23 mouse cellular contexts compared by ENCODE assay signal in the genomic region with DNA sequence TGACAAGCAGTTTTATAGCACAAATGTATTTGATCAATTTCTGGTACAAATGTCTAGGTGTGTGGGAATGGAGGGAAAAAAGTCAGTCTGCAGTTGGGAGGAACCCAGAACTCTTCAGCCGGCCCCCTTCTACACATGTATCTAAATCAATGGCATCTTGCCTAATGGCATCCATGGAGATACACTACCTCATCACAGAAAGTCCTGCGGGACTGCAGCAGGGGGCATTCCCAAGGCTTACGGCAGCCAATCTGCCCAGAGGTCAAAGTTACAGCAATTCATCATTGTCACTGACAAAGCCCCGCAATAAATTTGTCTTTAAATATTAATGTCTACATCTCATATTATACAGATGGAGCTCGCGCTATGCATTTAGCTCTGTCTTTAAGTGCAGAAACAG.
A peak's percentile ranks its signal among the peaks of the same experiment; 100 is the strongest.
DNase-seq lines count a peak whose midpoint lies in the region; ATAC-seq and TF ChIP-seq lines count a peak whose summit lies in the region.
"Had no signal": no experiment of that assay in that cellular context is flagged by ENCODE, and none has a peak within 500 bp of the region (broad histone marks: within the 10 kb centered on the region; RNA-seq: fewer than 3 reads in every experiment).

No protein-coding gene starts in this region.

- no peak overlapping the region for H3K27ac ChIP-seq in neural tube, embryonic 11.5 days (ENCODE audit: low read depth, low read length)
- H3K27ac ChIP-seq in hindbrain, embryonic 11.5 days (ENCODE audit: low read depth, low read length), result no peak overlapping the region
- no peak overlapping the region for H3K27ac ChIP-seq in hindbrain, postnatal 0 days
- H3K27ac ChIP-seq in limb, embryonic 10.5 days, result no peak overlapping the region
- H3K27ac ChIP-seq: embryonic facial prominence, embryonic 13.5 days; forebrain, embryonic 13.5 days; gastrocnemius, adult 2 months; hindbrain, embryonic 15.5 days; kidney, postnatal 0 days; limb, embryonic 13.5 days; liver, embryonic 12.5 days; midbrain, embryonic 13.5 days; stomach, postnatal 0 days had no signal

- H3K27me3 ChIP-seq in neural tube, embryonic 11.5 days (ENCODE audit: control insufficient read depth, insufficient read depth, low read length), result no peaks in the 10 kb centered on the region
- H3K27me3 ChIP-seq in hindbrain, embryonic 11.5 days (ENCODE audit: control insufficient read depth, insufficient read depth, low read length), result no peaks in the 10 kb centered on the region
- H3K27me3 ChIP-seq in hindbrain, postnatal 0 days (ENCODE audit: insufficient read depth, low read length), result no peaks in the 10 kb centered on the region
- H3K27me3 ChIP-seq in limb, embryonic 10.5 days (ENCODE audit: low read depth, poor library complexity, severe bottlenecking), result no peaks in the 10 kb centered on the region
- H3K27me3 ChIP-seq: embryonic facial prominence, embryonic 13.5 days; forebrain, embryonic 13.5 days; hindbrain, embryonic 15.5 days; limb, embryonic 13.5 days; liver, embryonic 12.5 days; midbrain, embryonic 13.5 days had no signal

- H3K4me3 ChIP-seq in neural tube, embryonic 11.5 days (ENCODE audit: low read depth, low read length), result no peak overlapping the region
- H3K4me3 ChIP-seq in hindbrain, embryonic 11.5 days (ENCODE audit: low read depth, low read length), result no peak overlapping the region
- H3K4me3 ChIP-seq in hindbrain, postnatal 0 days (ENCODE audit: low read length), result no peak overlapping the region
- no peak overlapping the region for H3K4me3 ChIP-seq in limb, embryonic 10.5 days
- H3K4me3 ChIP-seq: embryonic facial prominence, embryonic 13.5 days; forebrain, embryonic 13.5 days; gastrocnemius, adult 2 months; hindbrain, embryonic 15.5 days; limb, embryonic 13.5 days; liver, embryonic 12.5 days; midbrain, embryonic 13.5 days had no signal

- no peak overlapping the region for H3K4me2 ChIP-seq in neural tube, embryonic 11.5 days (ENCODE audit: low read depth)
- H3K4me2 ChIP-seq in hindbrain, embryonic 11.5 days (replicated peaks; ENCODE audit: low read depth, low read length), result no peak overlapping the region
- no peak overlapping the region for H3K4me2 ChIP-seq in hindbrain, postnatal 0 days (ENCODE audit: low read depth, low read length)
- H3K4me2 ChIP-seq: embryonic facial prominence, embryonic 13.5 days; forebrain, embryonic 13.5 days; heart, embryonic 11.5 days; hindbrain, embryonic 15.5 days; limb, embryonic 13.5 days; liver, embryonic 12.5 days; midbrain, embryonic 13.5 days had no signal

- no peaks in the 10 kb centered on the region for H3K9me3 ChIP-seq in neural tube, embryonic 11.5 days (ENCODE audit: control insufficient read depth, low read length)
- no peaks in the 10 kb centered on the region for H3K9me3 ChIP-seq in hindbrain, embryonic 11.5 days (ENCODE audit: control insufficient read depth, low read length)
- no peaks in the 10 kb centered on the region for H3K9me3 ChIP-seq in hindbrain, postnatal 0 days (ENCODE audit: low read length)
- H3K9me3 ChIP-seq in limb, embryonic 10.5 days (replicated peaks), result no peaks in the 10 kb centered on the region
- H3K9me3 ChIP-seq: embryonic facial prominence, embryonic 13.5 days; forebrain, embryonic 13.5 days; hindbrain, embryonic 15.5 days; limb, embryonic 13.5 days; liver, embryonic 12.5 days; midbrain, embryonic 13.5 days had no signal

- H3K4me1 ChIP-seq in neural tube, embryonic 11.5 days (ENCODE audit: control insufficient read depth, insufficient read depth, low read length), result peaks cover 3% of the 10 kb centered on the region; the same call in 1 of the 2 replicates
- H3K4me1 ChIP-seq in hindbrain, embryonic 11.5 days (replicated peaks; ENCODE audit: control insufficient read depth, insufficient read depth, low read length), result no peaks in the 10 kb centered on the region; the same call in 1 of the 2 replicates
- no peaks in the 10 kb centered on the region for H3K4me1 ChIP-seq in hindbrain, postnatal 0 days (ENCODE audit: insufficient read depth, low read length)
- peaks cover 26% of the 10 kb centered on the region for H3K4me1 ChIP-seq in limb, embryonic 10.5 days
- H3K4me1 ChIP-seq: liver, embryonic 12.5 days had no signal

- no peak for ATAC-seq in neural tube, embryonic 11.5 days (ENCODE audit: insufficient read depth, low FRiP score, low TSS enrichment)
- ATAC-seq in hindbrain, embryonic 11.5 days (ENCODE audit: low FRiP score), result peak; percentile 79
- no peak for ATAC-seq in hindbrain, postnatal 0 days
- ATAC-seq: forebrain, embryonic 13.5 days; liver, embryonic 12.5 days; midbrain, embryonic 13.5 days had no signal

- no peaks in the 10 kb centered on the region for H3K36me3 ChIP-seq in neural tube, embryonic 11.5 days (ENCODE audit: control insufficient read depth, insufficient read depth, low read length)
- no peaks in the 10 kb centered on the region for H3K36me3 ChIP-seq in hindbrain, embryonic 11.5 days (ENCODE audit: control insufficient read depth, insufficient read depth, low read length)
- no peaks in the 10 kb centered on the region for H3K36me3 ChIP-seq in hindbrain, postnatal 0 days (ENCODE audit: insufficient read depth, low read length)
- no peaks in the 10 kb centered on the region for H3K36me3 ChIP-seq in limb, embryonic 10.5 days
- H3K36me3 ChIP-seq: embryonic facial prominence, embryonic 13.5 days; hindbrain, embryonic 15.5 days; limb, embryonic 13.5 days; liver, embryonic 12.5 days; midbrain, embryonic 13.5 days had no signal

- peak; percentile 45 for DNase-seq in neural tube, embryonic 11.5 days (ENCODE audit: low spot score)
- DNase-seq in neural tube, embryonic 10.5 days (ENCODE audit: extremely low spot score, low spot score), result no peak
- peak; percentile 55 for DNase-seq in hindbrain, embryonic 11.5 days (ENCODE audit: low spot score)
- peak; percentile 34 for DNase-seq in hindbrain, postnatal 0 days (ENCODE audit: low spot score)
- no peak for DNase-seq in limb, embryonic 10.5 days (ENCODE audit: low spot score)
- DNase-seq in kidney, postnatal 36 days, result no peak
- no peak for DNase-seq in gastrocnemius, postnatal 25 days
- DNase-seq: cerebellum, adult 11 months; cerebellum, postnatal 10 days; gastrocnemius, adult 2 months; kidney, adult 2 months; lung, adult 18-20 months; thymus, adult 2 months; thymus, postnatal 4 days had no signal

- 46% methylated on average over 6 of the region's 6 CpGs for WGBS in neural tube, embryonic 11.5 days
- WGBS in hindbrain, embryonic 11.5 days, result 41% methylated on average over 6 of the region's 6 CpGs
- WGBS in hindbrain, postnatal 0 days, result 37% methylated on average over 6 of the region's 6 CpGs
- 50% methylated on average over 6 of the region's 6 CpGs for WGBS in limb, embryonic 10.5 days

- H3K9ac ChIP-seq in neural tube, embryonic 11.5 days (ENCODE audit: low read length), result no peak overlapping the region
- H3K9ac ChIP-seq in hindbrain, embryonic 11.5 days (ENCODE audit: low read depth, low read length), result no peak overlapping the region
- no peak overlapping the region for H3K9ac ChIP-seq in hindbrain, postnatal 0 days (replicated peaks; ENCODE audit: low read length)
- H3K9ac ChIP-seq: embryonic facial prominence, embryonic 13.5 days; forebrain, embryonic 13.5 days; hindbrain, embryonic 15.5 days; limb, embryonic 13.5 days; liver, embryonic 12.5 days; midbrain, embryonic 13.5 days had no signal

- TF ChIP-seq CTCF in hindbrain, postnatal 0 days (IDR thresholded peaks at IDR 0.05; ENCODE audit: low read depth), result no peak

Comparison
In these comparisons a context has a peak if more than half of its experiments do, and no peak if none do; other contexts are left out.
1. DNase-seq: peak in neural tube, embryonic 11.5 days (single experiment), hindbrain, embryonic 11.5 days (single experiment) and hindbrain, postnatal 0 days (single experiment); none in neural tube, embryonic 10.5 days (single experiment), limb, embryonic 10.5 days (single experiment), kidney, postnatal 36 days (0 of 2) and gastrocnemius, postnatal 25 days (single experiment).